Mouse (Mus musculus) hindbrain, embryonic 14.5 days (tissue): ENCODE results near the gene Il18. TPM values are rescaled to one million over a fixed set of nuclear protein-coding genes. Genes with fewer than 3 reads are reported as not detected.

Experiments
- ATAC-seq: fragments of 200-750 bp; cut with Nextera tagmentation; 2 replicates; pipeline ENCODE4 v1.8.0; 2017; ENCODE audit warnings: moderate number of reproducible peaks, mild to moderate bottlenecking, moderate TSS enrichment, moderate library complexity; ENCODE audit not compliant: low FRiP score
- DNase-seq: peaks from one replicate; pipeline ENCODE4 v3.0.0-alpha.2; 2015; ENCODE audit warnings: low spot score
- H3K27ac ChIP-seq: fragments of 300-500 bp; sonication (generic); 2 replicates; pipeline ENCODE4 v1.5.1; 2014; ENCODE audit warnings: mild to moderate bottlenecking, moderate library complexity
- H3K27me3 ChIP-seq: fragments of 300-500 bp; sonication (generic); 2 replicates; pipeline ENCODE4 v1.6.1; 2014; ENCODE audit warnings: mild to moderate bottlenecking, low read length, mixed read lengths; ENCODE audit not compliant: control insufficient read depth, insufficient read depth
- H3K36me3 ChIP-seq: fragments of 300-500 bp; sonication (generic); replicated peaks from 2 replicates; pipeline ENCODE4 v1.6.1; 2014; ENCODE audit not compliant: control insufficient read depth, insufficient read depth
- H3K4me1 ChIP-seq: fragments of 300-500 bp; sonication (generic); replicated peaks from 2 replicates; pipeline ENCODE4 v1.6.1; 2014; ENCODE audit warnings: antibody characterized with exemption, low read length, mixed read lengths; ENCODE audit not compliant: control insufficient read depth, insufficient read depth
- H3K4me2 ChIP-seq: fragments of 300-500 bp; sonication (generic); replicated peaks from 2 replicates; pipeline ENCODE4 v1.6.1; 2014; ENCODE audit warnings: mild to moderate bottlenecking, moderate library complexity
- H3K4me3 ChIP-seq: fragments of 300-500 bp; sonication (generic); replicated peaks from 2 replicates; pipeline ENCODE4 v1.5.1; 2014; ENCODE audit warnings: mild to moderate bottlenecking, low read length
- H3K9ac ChIP-seq: fragments of 300-500 bp; sonication (generic); 2 replicates; pipeline ENCODE4 v1.6.1; 2014
- H3K9me3 ChIP-seq: fragments of 300-500 bp; sonication (generic); 2 replicates; pipeline ENCODE4 v1.6.1; 2016; ENCODE audit warnings: low read length; ENCODE audit not compliant: control insufficient read depth
- WGBS: fragments of 180-500 bp; shearing (Covaris S2); extraction: QIAGEN DNeasy Blood & Tissue Kit; methylation state at CpG from one replicate; pipeline ENCODE4 v1.1.7; 2014; 5-methylcytosine and 5-hydroxymethylcytosine counted together
- polyA plus RNA-seq: library from polyadenylated mRNA; unstranded; fragments of >200 nt; fragmentation: Nextera tagmentation; extraction: Ambion mirVana; gene quantifications from 2 replicates; pipeline ENCODE4 v1.2.1, GENCODE M21; 2014

Gene Il18
- polyA plus RNA-seq, 1 experiment from 2014 or later = 18.6 TPM

DNA sequence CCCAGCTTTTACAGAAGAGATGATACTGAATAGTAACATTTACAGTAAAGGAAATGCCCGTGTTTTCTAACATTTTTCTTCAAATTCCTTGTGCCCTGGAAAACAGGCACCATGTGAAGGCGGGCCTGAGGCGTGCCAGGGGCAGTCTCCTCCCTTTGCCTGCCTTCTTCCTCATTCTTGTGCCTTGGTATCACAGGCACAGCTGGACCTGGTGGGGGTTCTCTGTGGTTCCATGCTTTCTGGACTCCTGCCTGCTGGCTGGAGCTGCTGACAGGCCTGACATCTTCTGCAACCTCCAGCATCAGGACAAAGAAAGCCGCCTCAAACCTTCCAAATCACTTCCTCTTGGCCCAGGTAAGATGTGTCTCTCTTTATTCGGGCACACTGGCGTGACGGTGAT, 10.5 kb downstream of the Il18 start:
- Histone ChIP-seq H3K27ac (no peak overlapping the region), H3K9me3 (no peaks in the 10 kb centered on the region), H3K4me1 (no peaks in the 10 kb centered on the region), H3K4me3 (no peak overlapping the region), H3K27me3 (no peaks in the 10 kb centered on the region), H3K9ac (no peak overlapping the region), H3K4me2 (no peak overlapping the region), H3K36me3 (no peaks in the 10 kb centered on the region)
- ATAC-seq (no peak), DNase-seq (no peak)
- WGBS = 79% methylated on average over 7 of the region's 7 CpGs

GRCm38 (mm10) chr9:50565940-50566339, 11.3 kb downstream of the Il18 start:
- Histone ChIP-seq H3K4me2 (no peak overlapping the region), H3K9me3 (no peaks in the 10 kb centered on the region), H3K4me3 (no peak overlapping the region), H3K27ac (no peak overlapping the region), H3K9ac (no peak overlapping the region), H3K4me1 (no peaks in the 10 kb centered on the region), H3K36me3 (no peaks in the 10 kb centered on the region), H3K27me3 (no peaks in the 10 kb centered on the region)
- 84% methylated on average over 4 of the region's 4 CpGs for WGBS
- DNase-seq = no peak
- no peak for ATAC-seq

- Histone ChIP-seq H3K4me1 (no peaks in the 10 kb centered on the region), H3K36me3 (no peaks in the 10 kb centered on the region), H3K27me3 (no peaks in the 10 kb centered on the region), H3K9ac (no peak overlapping the region), H3K27ac (no peak overlapping the region), H3K9me3 (no peaks in the 10 kb centered on the region), H3K4me3 (no peak overlapping the region), H3K4me2 (no peak overlapping the region)
- WGBS = 91% methylated on average over 4 of the region's 4 CpGs
- DNase-seq (no peak), ATAC-seq (no peak)
These were observed 12.7 kb downstream of the Il18 start for GRCm38 (mm10) chr9:50567372-50567771.

DNA sequence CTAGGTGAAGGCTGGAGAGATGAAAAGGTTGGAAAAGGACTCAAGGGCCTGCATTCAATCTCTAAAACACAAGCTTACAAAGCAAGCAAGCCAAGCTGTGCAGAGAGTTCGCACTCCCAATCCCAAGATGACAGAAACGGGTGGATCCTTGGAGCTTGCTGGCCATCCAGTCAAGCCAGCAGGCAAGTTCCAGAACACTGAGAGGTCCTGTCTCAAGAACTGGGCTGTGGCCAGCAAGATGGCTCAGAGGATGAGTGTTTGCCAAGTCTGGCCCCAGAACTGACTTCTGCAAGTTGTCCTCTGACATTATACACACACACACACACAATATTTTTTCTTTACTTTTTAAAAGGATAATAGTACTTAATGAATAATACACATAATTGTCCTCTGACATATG, 13.3 kb downstream of the Il18 start:
- no peaks in the 10 kb centered on the region for H3K27me3 ChIP-seq
- no peak overlapping the region for H3K4me2 ChIP-seq
- H3K4me1 ChIP-seq = no peaks in the 10 kb centered on the region
- DNase-seq (no peak), ATAC-seq (no peak)
- H3K27ac ChIP-seq = no peak overlapping the region
- 95% methylated on average over 2 of the region's 2 CpGs for WGBS
- no peak overlapping the region for H3K9ac ChIP-seq
- H3K36me3 ChIP-seq = no peaks in the 10 kb centered on the region
- H3K4me3 ChIP-seq = no peak overlapping the region
- no peaks in the 10 kb centered on the region for H3K9me3 ChIP-seq

- H3K36me3 ChIP-seq = no peaks in the 10 kb centered on the region
- WGBS = 77% methylated on average over 10 of the region's 10 CpGs
- H3K27me3 ChIP-seq = no peaks in the 10 kb centered on the region
- no peak overlapping the region for H3K4me3 ChIP-seq
- H3K9me3 ChIP-seq = no peaks in the 10 kb centered on the region
- DNase-seq (no peak), ATAC-seq (no peak)
- no peak overlapping the region for H3K27ac ChIP-seq
- no peak overlapping the region for H3K9ac ChIP-seq
- no peaks in the 10 kb centered on the region for H3K4me1 ChIP-seq
- no peak overlapping the region for H3K4me2 ChIP-seq
These were observed 15.2 kb downstream of the Il18 start for GRCm38 (mm10) chr9:50569599-50570525.

- no peak overlapping the region for H3K27ac ChIP-seq
- no peak overlapping the region for H3K9ac ChIP-seq
- WGBS = 44% methylated on average over 4 of the region's 4 CpGs
- no peaks in the 10 kb centered on the region for H3K36me3 ChIP-seq
- no peak for ATAC-seq
- DNase-seq = no peak
- H3K4me2 ChIP-seq = no peak overlapping the region
- no peak overlapping the region for H3K4me3 ChIP-seq
- no peaks in the 10 kb centered on the region for H3K9me3 ChIP-seq
- no peaks in the 10 kb centered on the region for H3K4me1 ChIP-seq
- no peaks in the 10 kb centered on the region for H3K27me3 ChIP-seq
These were observed 25.7 kb downstream of the Il18 start for GRCm38 (mm10) chr9:50580370-50580769.

- Histone ChIP-seq H3K36me3 (no peaks in the 10 kb centered on the region), H3K9ac (no peak overlapping the region), H3K4me1 (no peaks in the 10 kb centered on the region), H3K4me3 (no peak overlapping the region), H3K4me2 (no peak overlapping the region), H3K27me3 (no peaks in the 10 kb centered on the region), H3K27ac (no peak overlapping the region), H3K9me3 (no peaks in the 10 kb centered on the region)
- 86% methylated on average over 6 of the region's 6 CpGs for WGBS
- ATAC-seq (no peak), DNase-seq (no peak)
These were observed 30.7 kb downstream of the Il18 start for GRCm38 (mm10) chr9:50585145-50585818.

- no peak for ATAC-seq
- DNase-seq = no peak
- no peaks in the 10 kb centered on the region for H3K4me1 ChIP-seq
- no peaks in the 10 kb centered on the region for H3K27me3 ChIP-seq
- no peaks in the 10 kb centered on the region for H3K9me3 ChIP-seq
- no peak overlapping the region for H3K4me3 ChIP-seq
- no peak overlapping the region for H3K9ac ChIP-seq
- WGBS = 79% methylated on average over 4 of the region's 4 CpGs
- H3K27ac ChIP-seq = no peak overlapping the region
- H3K4me2 ChIP-seq = no peak overlapping the region
- no peaks in the 10 kb centered on the region for H3K36me3 ChIP-seq
These were observed 32.3 kb downstream of the Il18 start for GRCm38 (mm10) chr9:50586955-50587354.

- Histone ChIP-seq H3K4me1 (no peaks in the 10 kb centered on the region), H3K4me3 (no peak overlapping the region), H3K27ac (no peak overlapping the region), H3K9me3 (no peaks in the 10 kb centered on the region), H3K27me3 (no peaks in the 10 kb centered on the region), H3K36me3 (peaks cover 14% of the 10 kb centered on the region), H3K9ac (no peak overlapping the region), H3K4me2 (no peak overlapping the region)
- WGBS = 77% methylated on average over 10 of the region's 10 CpGs
- no peak for DNase-seq
- ATAC-seq = no peak
These were observed 36.4 kb downstream of the Il18 start for GRCm38 (mm10) chr9:50590856-50591518.
